Mouse (Mus musculus) WW6 (cell line): ENCODE measurements around the gene Lrmda.

Source experiments
- DNase-seq: peaks from one replicate; pipeline ENCODE4 v3.0.0-alpha.2; 2013; ENCODE audit warnings: low read depth, low spot score

Gene Lrmda

GRCm38 (mm10) chr14:22019252-22019948 lies at the start of gene Lrmda:
Gene Lrmda, plus strand, starts transcription at chr14:22019712.
- DNase-seq: no peak

- DNase-seq: no peak
These were observed 38.0 kb upstream of the Lrmda start for GRCm38 (mm10) chr14:21981462-21981861.

- no peak for DNase-seq
These were observed 37.4 kb upstream of the Lrmda start for GRCm38 (mm10) chr14:21982096-21982591.

- DNase-seq: no peak
These were observed 36.8 kb upstream of the Lrmda start for GRCm38 (mm10) chr14:21982592-21983310.

- DNase-seq: no peak
These were observed 36.1 kb upstream of the Lrmda start for GRCm38 (mm10) chr14:21983311-21983949.

GRCm38 (mm10) chr14:21983950-21984730 lies 35.4 kb upstream of the Lrmda start:
- no peak for DNase-seq

- no peak for DNase-seq
These were observed 34.6 kb upstream of the Lrmda start for GRCm38 (mm10) chr14:21984757-21985425.

GRCm38 (mm10) chr14:21985426-21985931 lies 34.0 kb upstream of the Lrmda start:
- no peak for DNase-seq

GRCm38 (mm10) chr14:21985981-21986732 lies 33.4 kb upstream of the Lrmda start:
- no peak for DNase-seq

- no peak for DNase-seq
These were observed 32.5 kb upstream of the Lrmda start for GRCm38 (mm10) chr14:21986733-21987659.

GRCm38 (mm10) chr14:21987660-21988576 lies 31.6 kb upstream of the Lrmda start:
- DNase-seq: no peak

- no peak for DNase-seq
These were observed 30.8 kb upstream of the Lrmda start for GRCm38 (mm10) chr14:21988577-21989290.

- no peak for DNase-seq
These were observed 30.1 kb upstream of the Lrmda start, which contains the start of gene Zfp503 for GRCm38 (mm10) chr14:21989291-21989913. Gene Zfp503, minus strand, starts transcription at chr14:21989601.

- no peak for DNase-seq
These were observed 29.0 kb upstream of the Lrmda start for GRCm38 (mm10) chr14:21990321-21991021.

GRCm38 (mm10) chr14:21991251-21991780 lies 28.2 kb upstream of the Lrmda start:
- no peak for DNase-seq

- no peak for DNase-seq
These were observed 27.7 kb upstream of the Lrmda start for GRCm38 (mm10) chr14:21991856-21992255.
